Mouse (Mus musculus) liver, embryonic 12.5 days (tissue): ENCODE results near the gene Olfr311. TPM values are rescaled to one million over a fixed set of nuclear protein-coding genes. Genes with fewer than 3 reads are reported as not detected.
"Not testable (repeated sequence)": the region's sequence is repeated elsewhere in the genome, so short reads cannot be mapped to it uniquely, and the experiment has no call there.

ENCODE experiments used
- ATAC-seq: fragments of 200-750 bp; cut with Nextera tagmentation; 2 replicates; pipeline ENCODE4 v1.8.0; 2017; ENCODE audit warnings: moderate number of reproducible peaks, mild to moderate bottlenecking, moderate library complexity
- H3K27ac ChIP-seq: fragments of 300-500 bp; sonication (generic); 2 replicates; pipeline ENCODE4 v1.5.1; 2016; ENCODE audit warnings: mild to moderate bottlenecking
- H3K27me3 ChIP-seq: fragments of 300-500 bp; sonication (generic); replicated peaks from 2 replicates; pipeline ENCODE4 v1.6.1; 2016; ENCODE audit warnings: mild to moderate bottlenecking, moderate library complexity
- H3K36me3 ChIP-seq: fragments of 300-500 bp; sonication (generic); 2 replicates; pipeline ENCODE4 v1.6.1; 2016; ENCODE audit warnings: mild to moderate bottlenecking, moderate library complexity
- H3K4me1 ChIP-seq: fragments of 300-500 bp; sonication (generic); 2 replicates; pipeline ENCODE4 v1.6.1; 2016
- H3K4me2 ChIP-seq: fragments of 300-500 bp; sonication (generic); 2 replicates; pipeline ENCODE4 v1.6.1; 2016; ENCODE audit warnings: mild to moderate bottlenecking, moderate library complexity
- H3K4me3 ChIP-seq: fragments of 300-500 bp; sonication (generic); 2 replicates; pipeline ENCODE4 v1.5.1; 2016; ENCODE audit warnings: mild to moderate bottlenecking, moderate library complexity
- H3K9ac ChIP-seq: fragments of 300-500 bp; sonication (generic); 2 replicates; pipeline ENCODE4 v1.6.1; 2016; ENCODE audit warnings: mild to moderate bottlenecking, moderate library complexity
- H3K9me3 ChIP-seq: fragments of 300-500 bp; sonication (generic); replicated peaks from 2 replicates; pipeline ENCODE4 v1.6.1; 2016; ENCODE audit warnings: mild to moderate bottlenecking, moderate library complexity
- WGBS: fragments of 180-500 bp; shearing (Covaris S2); methylation state at CpG from one replicate; pipeline ENCODE4 v1.1.7; 2016; ENCODE audit not compliant: insufficient replicate concordance; 5-methylcytosine and 5-hydroxymethylcytosine counted together
- polyA plus RNA-seq: library from polyadenylated mRNA; unstranded; fragments of >200 nt; fragmentation: Nextera tagmentation; extraction: Ambion mirVana; gene quantifications from 2 replicates; pipeline ENCODE4 v1.2.1, GENCODE M21; 2016

Gene Olfr311
- polyA plus RNA-seq, 1 experiment from 2014 or later = not detected

DNA sequence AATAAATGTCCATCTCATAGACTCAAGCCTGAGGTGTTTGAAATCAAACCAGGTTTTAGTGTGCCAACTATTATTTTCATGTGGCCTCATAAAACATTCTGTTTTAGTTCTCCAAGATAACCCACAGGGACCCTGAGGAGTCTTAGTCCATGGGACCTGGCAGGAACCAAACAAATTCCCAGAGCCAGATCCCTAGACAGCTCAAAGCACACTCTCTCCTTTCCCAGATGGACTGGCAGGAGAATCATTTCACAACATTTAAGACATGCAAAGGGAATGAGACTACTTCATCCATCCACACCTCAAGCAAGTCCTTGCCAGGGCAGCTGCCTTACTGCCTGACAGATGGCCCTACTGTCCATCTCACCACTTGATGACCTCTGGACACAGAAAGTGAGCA is 10.1 kb upstream of the Olfr311 start, which contains the start of gene Olfr312:
TSS of gene Olfr312 (plus strand) at position 301 of the 400 bp plus-strand sequence.
- not testable (repeated sequence) for H3K4me2 ChIP-seq, H3K27me3 ChIP-seq, H3K4me1 ChIP-seq, H3K9me3 ChIP-seq, H3K27ac ChIP-seq, ATAC-seq, H3K9ac ChIP-seq, H3K4me3 ChIP-seq, H3K36me3 ChIP-seq

DNA sequence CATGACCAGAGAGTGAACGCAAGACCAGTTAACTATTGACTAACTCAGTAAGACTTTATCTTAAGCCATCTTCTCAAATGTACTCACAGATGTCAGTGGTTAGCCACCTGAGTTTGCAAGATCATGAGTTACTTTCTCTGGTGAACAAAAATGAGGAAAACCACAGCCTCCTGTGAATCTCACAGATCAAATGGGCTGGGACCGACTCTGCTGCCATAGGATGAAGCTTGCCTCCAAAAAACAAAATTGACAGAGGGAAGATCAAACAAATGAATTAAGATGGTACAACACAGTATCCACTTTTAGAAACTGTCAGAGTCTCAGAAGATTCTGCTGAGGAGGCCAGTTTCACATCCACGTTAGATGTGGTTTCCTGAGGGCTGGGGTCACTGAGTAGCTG is 9.3 kb upstream of the Olfr311 start:
- no peaks in the 10 kb centered on the region for H3K36me3 ChIP-seq
- H3K27ac ChIP-seq = no peak overlapping the region
- H3K4me2 ChIP-seq = no peak overlapping the region
- H3K27me3 ChIP-seq = no peaks in the 10 kb centered on the region
- no peak for ATAC-seq
- H3K9me3 ChIP-seq = no peaks in the 10 kb centered on the region
- 39% methylated on average over 3 of the region's 3 CpGs for WGBS
- no peak overlapping the region for H3K4me3 ChIP-seq
- H3K9ac ChIP-seq = no peak overlapping the region
- no peaks in the 10 kb centered on the region for H3K4me1 ChIP-seq

DNA sequence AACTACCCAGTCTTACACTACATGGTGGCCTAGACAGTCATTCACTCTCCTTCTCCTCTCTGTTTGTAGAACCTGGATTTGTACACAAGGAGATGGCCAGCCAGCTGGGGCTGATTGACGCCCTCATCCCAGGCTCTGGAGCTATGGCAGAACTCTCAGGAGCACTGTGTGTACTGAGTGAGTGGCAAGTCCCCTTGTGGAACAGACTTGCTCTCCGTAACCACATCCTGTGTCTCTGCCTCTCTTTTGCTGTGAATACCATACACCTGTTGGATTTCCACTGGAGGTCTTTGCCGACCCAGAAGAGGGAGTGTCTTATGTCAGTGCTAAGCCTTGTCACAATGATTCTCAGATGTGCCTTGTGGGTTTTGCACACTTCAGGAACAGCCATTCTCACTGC is 6.5 kb upstream of the Olfr311 start:
- H3K4me1 ChIP-seq, ATAC-seq: not testable (repeated sequence)
- 54% methylated on average over 3 of the region's 3 CpGs for WGBS

DNA sequence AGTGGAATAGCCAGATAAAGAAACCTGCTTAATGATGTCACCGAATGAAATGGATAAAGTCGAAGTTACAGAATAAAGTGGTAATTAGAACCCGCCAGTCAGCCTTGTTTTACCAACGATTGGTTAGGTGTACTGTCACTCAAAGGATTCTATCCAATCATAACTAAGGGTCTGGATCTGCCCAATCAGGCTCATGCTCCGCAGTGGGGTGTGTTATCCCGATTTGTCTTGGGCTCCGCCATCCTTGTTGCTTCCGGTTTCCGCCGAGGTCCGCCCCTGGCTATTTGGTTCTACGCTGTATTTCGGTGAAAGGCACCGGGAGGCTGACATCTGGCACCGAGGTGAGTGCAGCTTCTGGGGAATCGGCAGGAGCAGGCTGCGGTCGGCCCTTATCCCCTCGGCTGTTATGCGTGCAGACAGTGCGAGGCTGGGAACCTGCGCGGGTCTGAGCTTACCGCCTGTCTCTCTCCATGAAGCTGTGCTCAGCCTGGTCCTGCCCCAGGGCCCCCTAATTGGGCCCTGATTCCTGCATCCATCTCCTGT is 7.9 kb downstream of the Olfr311 start, which contains the start of gene Gm12258:
TSS of gene Gm12258 (plus strand) at position 240 of the 543 bp plus-strand sequence.
- Histone ChIP-seq H3K4me2 (peak within 1 kb of the TSS; percentile 82), H3K9me3 (no peaks in the 10 kb centered on the region), H3K4me3 (peak within 1 kb of the TSS; percentile 81), H3K36me3 (peaks cover 23% of the 10 kb centered on the region), H3K27ac (peak within 1 kb of the TSS; percentile 79), H3K4me1 (peaks cover 10% of the 10 kb centered on the region), H3K27me3 (0 out of 2 replicates have a peak, but pooled peaks cover 8% of the 10 kb centered on the region), H3K9ac (peak within 1 kb of the TSS; percentile 87)
- peak; percentile 100 for ATAC-seq
- WGBS = 1% methylated on average over 24 of the region's 24 CpGs

More for the DNA sequence above, 6.5 kb upstream of the Olfr311 start:
- not testable (repeated sequence) for H3K27me3 ChIP-seq, H3K9ac ChIP-seq, H3K27ac ChIP-seq, H3K36me3 ChIP-seq, H3K4me3 ChIP-seq, H3K4me2 ChIP-seq, H3K9me3 ChIP-seq

DNA sequence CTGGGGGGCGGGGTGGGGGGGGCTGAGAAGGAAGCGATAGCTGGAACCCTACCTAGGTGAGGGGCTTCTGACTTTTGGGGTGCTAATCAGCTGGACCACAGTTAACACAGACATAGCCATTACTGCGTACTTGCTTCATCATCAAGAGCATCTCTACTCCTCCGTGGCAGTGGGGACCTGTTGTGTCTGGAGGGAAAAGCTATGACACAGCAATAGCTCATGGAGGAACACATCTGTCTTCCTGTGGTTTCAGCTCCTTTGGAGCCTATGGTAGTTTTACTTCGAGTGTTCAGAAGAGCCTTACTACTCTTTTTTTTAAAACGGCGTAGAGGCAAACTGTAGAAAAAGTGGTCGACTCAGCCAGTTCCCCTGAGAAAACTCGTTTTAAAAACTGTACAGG is 8.6 kb downstream of the Olfr311 start:
- H3K27me3 ChIP-seq = 0 out of 2 replicates have a peak, but pooled peaks cover 8% of the 10 kb centered on the region
- no peaks in the 10 kb centered on the region for H3K9me3 ChIP-seq
- peaks cover 10% of the 10 kb centered on the region for H3K4me1 ChIP-seq
- peak overlapping the region; percentile 79 for H3K27ac ChIP-seq
- 29% methylated on average over 9 of the region's 9 CpGs for WGBS
- peak overlapping the region; percentile 87 for H3K9ac ChIP-seq
- H3K36me3 ChIP-seq = peaks cover 30% of the 10 kb centered on the region
- peak overlapping the region; percentile 81 for H3K4me3 ChIP-seq
- peak overlapping the region; percentile 82 for H3K4me2 ChIP-seq
- ATAC-seq = 0 out of 2 replicates have a peak, but pooled peaks have one; percentile 4

DNA sequence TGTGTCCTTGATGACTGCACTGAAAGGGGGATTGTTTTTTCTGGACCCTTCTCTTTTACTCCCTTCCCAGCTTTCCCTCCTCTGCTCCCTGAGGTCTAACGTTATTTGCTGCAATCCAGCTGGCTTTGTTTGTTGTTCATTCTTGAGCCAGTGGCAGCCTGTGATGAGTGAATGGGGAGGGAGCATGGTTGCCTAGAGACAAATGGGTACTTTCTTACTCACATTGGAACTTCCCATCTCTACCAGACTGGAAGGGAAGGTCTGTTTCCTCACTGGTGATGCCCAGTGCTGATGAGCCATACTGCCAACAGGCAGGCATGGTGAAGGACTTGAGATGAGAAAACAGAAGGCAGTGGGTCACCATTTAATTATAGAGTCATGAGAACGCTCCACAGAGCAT is 10.7 kb downstream of the Olfr311 start:
- H3K9ac ChIP-seq = no peak overlapping the region
- no peak overlapping the region for H3K27ac ChIP-seq
- H3K27me3 ChIP-seq = 0 out of 2 replicates have a peak, but pooled peaks cover 5% of the 10 kb centered on the region
- no peak overlapping the region for H3K4me3 ChIP-seq
- H3K9me3 ChIP-seq = no peaks in the 10 kb centered on the region
- peaks cover 40% of the 10 kb centered on the region for H3K36me3 ChIP-seq
- H3K4me1 ChIP-seq = peaks cover 10% of the 10 kb centered on the region
- ATAC-seq = no peak
- no peak overlapping the region for H3K4me2 ChIP-seq
- WGBS = 59% methylated on average over 2 of the region's 2 CpGs

DNA sequence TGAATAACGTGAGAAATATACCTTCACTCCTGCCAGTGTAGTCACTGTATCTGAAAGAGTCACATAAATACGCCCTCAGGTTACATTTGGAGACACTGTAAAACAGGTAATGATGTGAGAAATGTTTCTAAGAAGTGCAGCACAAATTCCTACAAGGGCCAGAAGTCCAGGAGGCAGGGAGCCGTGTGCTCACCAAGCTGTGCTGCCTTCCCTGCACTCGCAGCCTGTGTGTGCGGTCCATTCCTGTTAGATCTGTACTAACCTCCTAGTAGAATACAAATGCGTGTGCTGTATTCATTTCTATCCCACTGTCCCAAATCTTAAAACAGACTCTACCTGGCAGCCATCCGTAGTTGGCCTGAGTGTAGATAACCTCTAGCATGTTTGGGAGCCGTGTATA is 21.7 kb downstream of the Olfr311 start:
- no peak overlapping the region for H3K4me3 ChIP-seq
- 0 out of 2 replicates have a peak, but pooled peaks cover 4% of the 10 kb centered on the region for H3K27me3 ChIP-seq
- no peaks in the 10 kb centered on the region for H3K4me1 ChIP-seq
- H3K36me3 ChIP-seq = peaks cover 51% of the 10 kb centered on the region
- no peak overlapping the region for H3K9ac ChIP-seq
- H3K9me3 ChIP-seq = peaks cover 29% of the 10 kb centered on the region
- H3K27ac ChIP-seq = no peak overlapping the region
- ATAC-seq = no peak
- 85% methylated on average over 8 of the region's 8 CpGs for WGBS
- no peak overlapping the region for H3K4me2 ChIP-seq

DNA sequence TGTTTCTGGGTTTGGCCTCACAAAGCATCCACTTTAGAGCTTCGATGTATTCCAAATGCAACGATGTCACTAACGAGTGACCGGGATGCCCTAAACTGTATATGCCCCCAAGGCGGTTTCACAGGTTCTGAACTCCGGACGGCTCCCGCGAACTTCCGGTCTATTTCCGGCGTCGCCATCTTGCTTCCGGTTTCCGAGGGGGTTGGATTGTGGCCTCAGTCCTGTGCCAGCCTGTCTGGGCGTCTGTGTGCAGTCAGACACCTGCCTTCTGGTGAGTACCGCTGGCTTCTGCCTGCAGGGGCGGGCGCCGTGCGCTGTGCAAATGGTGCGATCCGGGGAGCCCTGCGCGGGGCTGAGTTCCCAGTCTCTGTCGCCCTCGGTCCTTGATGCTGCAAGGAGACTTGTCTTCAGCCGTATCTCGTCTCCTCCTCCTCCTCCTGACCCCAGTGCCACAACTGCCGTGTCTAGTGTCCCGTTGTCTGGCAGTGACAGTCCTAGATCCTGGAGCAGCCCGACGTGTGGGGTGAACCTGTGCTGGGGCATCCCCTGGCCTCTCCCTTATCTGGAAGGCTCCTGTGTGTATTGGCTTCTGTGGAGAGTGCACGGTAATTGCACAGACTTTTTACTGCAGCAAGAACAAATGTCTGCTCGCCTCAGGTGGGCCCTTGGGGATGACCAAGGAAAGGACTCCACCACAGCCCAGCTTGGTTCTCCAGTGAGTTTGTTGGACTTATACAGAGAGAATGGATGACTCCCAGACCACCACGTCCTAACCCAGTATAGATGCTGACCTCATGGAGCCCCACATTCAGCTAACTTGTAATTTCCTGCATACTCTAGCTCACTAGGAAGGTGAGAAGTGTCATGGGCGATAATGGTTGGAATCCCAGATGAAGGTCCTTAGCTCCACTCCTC is 28.2 kb downstream of the Olfr311 start, which contains the start of gene 2810021J22Rik:
TSS of gene 2810021J22Rik (plus strand) at position 178 of the 915 bp plus-strand sequence.
- Histone ChIP-seq H3K9me3 (no peaks in the 10 kb centered on the region), H3K36me3 (peaks cover 26% of the 10 kb centered on the region), H3K27ac (peak within 1 kb of the TSS; percentile 91), H3K4me1 (peaks cover 17% of the 10 kb centered on the region), H3K4me2 (peak within 1 kb of the TSS; percentile 87), H3K4me3 (peak within 1 kb of the TSS; percentile 82), H3K27me3 (0 out of 2 replicates have a peak, but pooled peaks cover 6% of the 10 kb centered on the region), H3K9ac (peak within 1 kb of the TSS; percentile 83)
- peak; percentile 91 for ATAC-seq
- WGBS = 3% methylated on average over 37 of the region's 37 CpGs

DNA sequence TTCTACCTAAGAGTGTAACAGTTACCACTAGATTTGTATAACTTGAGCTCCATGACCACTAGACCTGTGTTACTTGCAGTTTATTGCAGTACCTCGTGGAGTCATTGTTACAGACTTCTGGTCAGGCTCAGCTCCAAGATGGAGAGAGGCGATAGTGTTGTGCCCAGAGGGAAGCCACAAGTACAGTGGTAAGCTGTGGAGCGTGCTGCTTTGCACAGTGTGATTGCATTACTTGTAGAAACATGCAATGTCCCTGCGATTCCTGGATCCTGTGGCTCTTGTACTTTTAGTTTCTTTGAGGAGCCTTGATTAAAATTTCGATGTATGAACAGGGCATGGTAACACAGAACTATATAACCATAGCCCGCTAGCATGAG is 28.9 kb downstream of the Olfr311 start:
- Histone ChIP-seq H3K27ac (no peak overlapping the region; the same call in 1 of the 2 replicates), H3K4me3 (peak overlapping the region; percentile 82), H3K4me1 (peaks cover 17% of the 10 kb centered on the region), H3K9ac (peak overlapping the region; percentile 83), H3K9me3 (no peaks in the 10 kb centered on the region), H3K36me3 (peaks cover 26% of the 10 kb centered on the region), H3K27me3 (0 out of 2 replicates have a peak, but pooled peaks cover 6% of the 10 kb centered on the region), H3K4me2 (peak overlapping the region; percentile 87)
- WGBS = 69% methylated on average over 6 of the region's 6 CpGs
- no peak for ATAC-seq

DNA sequence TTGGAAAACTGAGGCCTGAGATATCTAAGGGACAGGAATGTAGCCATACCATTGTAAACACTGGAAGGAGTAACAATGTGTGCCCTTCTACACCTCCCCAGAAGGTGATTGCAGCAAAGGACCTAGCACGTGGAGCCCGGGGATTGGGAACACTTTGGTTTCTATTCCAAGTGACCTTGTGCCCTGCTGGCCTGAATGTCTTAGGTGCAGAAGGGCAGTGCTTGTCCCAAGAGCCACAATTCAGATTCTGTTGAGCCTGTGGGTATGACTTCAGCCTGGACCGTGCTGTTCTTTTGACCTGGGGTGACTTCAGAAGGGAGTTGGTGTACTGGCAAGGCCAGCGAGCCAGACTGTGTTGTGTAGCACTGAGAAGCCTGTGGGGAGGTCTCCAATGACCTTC is 31.9 kb downstream of the Olfr311 start:
- WGBS = 83% methylated on average over 4 of the region's 4 CpGs
- peaks cover 17% of the 10 kb centered on the region for H3K4me1 ChIP-seq
- ATAC-seq = no peak

DNA sequence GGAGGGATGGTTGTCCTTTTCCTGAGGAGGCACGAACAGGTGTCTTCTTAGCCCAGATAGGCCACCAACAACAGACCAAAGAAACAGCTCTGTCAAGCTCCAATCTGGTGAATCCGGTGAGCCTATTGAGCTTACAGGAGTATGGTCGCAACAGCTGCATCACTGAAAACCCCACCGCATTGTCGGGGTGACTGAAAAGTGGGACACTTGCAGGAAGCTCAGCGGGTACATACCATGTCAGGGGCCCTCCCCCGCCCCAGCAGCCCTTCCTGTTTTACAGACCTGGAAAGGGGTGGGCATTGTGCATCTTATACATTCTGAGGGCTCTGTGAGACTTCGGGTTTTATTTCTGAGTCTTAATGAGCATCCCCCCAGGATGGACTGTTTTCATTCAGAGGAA is 44.7 kb downstream of the Olfr311 start:
- Histone ChIP-seq H3K27ac (no peak overlapping the region), H3K4me2 (no peak overlapping the region), H3K9ac (no peak overlapping the region), H3K27me3 (no peaks in the 10 kb centered on the region), H3K4me1 (no peaks in the 10 kb centered on the region), H3K36me3 (peaks cover 41% of the 10 kb centered on the region), H3K4me3 (no peak overlapping the region), H3K9me3 (no peaks in the 10 kb centered on the region)
- 68% methylated on average over 8 of the region's 8 CpGs for WGBS
- no peak for ATAC-seq

More for the DNA sequence above, 31.9 kb downstream of the Olfr311 start:
- Histone ChIP-seq H3K4me3 (no peak overlapping the region), H3K4me2 (no peak overlapping the region), H3K27me3 (no peaks in the 10 kb centered on the region), H3K27ac (no peak overlapping the region), H3K9me3 (no peaks in the 10 kb centered on the region), H3K9ac (no peak overlapping the region), H3K36me3 (peaks cover 36% of the 10 kb centered on the region)

DNA sequence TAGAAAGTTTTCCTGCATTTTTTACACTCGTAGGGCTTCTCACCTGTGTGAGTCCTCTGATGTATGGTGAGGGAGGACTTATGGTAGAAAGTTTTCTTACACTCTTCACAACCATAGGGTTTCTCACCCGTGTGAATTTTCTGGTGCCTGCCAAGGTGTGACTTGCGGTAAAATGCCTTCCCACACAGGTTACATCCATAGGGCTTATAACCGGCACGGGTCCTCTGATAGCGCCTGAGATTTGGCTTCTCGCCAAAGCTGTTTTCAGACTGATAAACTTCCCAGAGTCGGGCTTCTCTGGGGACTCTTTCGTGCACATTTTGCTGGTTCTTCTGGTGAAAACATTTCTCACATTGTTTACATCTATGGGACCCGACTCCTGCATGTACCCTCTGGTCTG is 51.5 kb downstream of the Olfr311 start:
- 0 out of 2 replicates have a peak, but pooled peaks cover 6% of the 10 kb centered on the region for H3K9me3 ChIP-seq
- no peaks in the 10 kb centered on the region for H3K4me1 ChIP-seq
- H3K9ac ChIP-seq = no peak overlapping the region
- H3K27me3 ChIP-seq = no peaks in the 10 kb centered on the region
- peaks cover 72% of the 10 kb centered on the region for H3K36me3 ChIP-seq
- H3K4me2 ChIP-seq = no peak overlapping the region
- ATAC-seq = no peak
- no peak overlapping the region for H3K27ac ChIP-seq
- H3K4me3 ChIP-seq = no peak overlapping the region
- 91% methylated on average over 10 of the region's 10 CpGs for WGBS
